Mouse (Mus musculus) kidney, adult 9 months (tissue): ENCODE measurements at regions not wholly inside any gene's neighbourhood (a gene's known extent, or its start where the extent isn't known, plus 50 kb on each side); places are given as distances from the start of the nearest gene placed in this dataset.

Experiments used
- DNase-seq: peaks from one replicate; pipeline ENCODE4 v3.0.0; 2022

GRCm38 (mm10) chr6:31330868-31331267 is 67.7 kb upstream of the Mkln1 start:
- no peak for DNase-seq

GRCm38 (mm10) chr6:31332254-31332653 is 66.3 kb upstream of the Mkln1 start:
- no peak for DNase-seq

GRCm38 (mm10) chr6:31332714-31333113 is 65.8 kb upstream of the Mkln1 start:
- DNase-seq = no peak

GRCm38 (mm10) chr6:31333228-31333922 is 65.2 kb upstream of the Mkln1 start:
- no peak for DNase-seq

- DNase-seq = no peak
These were observed 64.4 kb upstream of the Mkln1 start for GRCm38 (mm10) chr6:31334086-31334485.

- DNase-seq = no peak
These were observed 59.2 kb upstream of the Mkln1 start for GRCm38 (mm10) chr6:31339122-31339947.

GRCm38 (mm10) chr6:31339948-31340250 is 58.6 kb upstream of the Mkln1 start:
- no peak for DNase-seq

GRCm38 (mm10) chr6:31345366-31346084 is 53.0 kb upstream of the Mkln1 start:
- no peak for DNase-seq

GRCm38 (mm10) chr6:31348333-31348732 is 50.2 kb upstream of the Mkln1 start:
- peak; percentile 72 for DNase-seq
